Mouse (Mus musculus): ENCODE results near the gene Gm20481. TPM values are rescaled to one million over a fixed set of nuclear protein-coding genes. Genes with fewer than 3 reads are reported as not detected.
"Not testable (repeated sequence)": the region's sequence is repeated elsewhere in the genome, so short reads cannot be mapped to it uniquely, and the experiment has no call there.

Gene Gm20481
- polyA plus RNA-seq, 1 experiment from 2014 or later, result 1.2 TPM

- no peak for DNase-seq (ENCODE audit: low read depth, low spot score)
- ChIA-PET CTCF (interaction anchor here (1.1 to 2.5 kb wide), 2 partner anchors 12 to 24 kb away, joined by 3 to 8 read pairs; no protein-coding TSS in a partner anchor), POLR2A (interaction anchor here (0.5 to 0.7 kb wide), 2 partner anchors 25 to 91 kb away, joined by 3 read pairs; no protein-coding TSS in a partner anchor)
- in situ Hi-C loops (cut with MboI; ENCODE audit: low pct_unique_long_range_greater_than_20kb), result no loop called here
- ATAC-seq, result no peak
- H3K27me3 ChIP-seq, result no peaks in the 10 kb centered on the region
- no peak for TF ChIP-seq CTCF (IDR thresholded peaks at IDR 0.05)
Measured at GRCm38 (mm10) chr17:34996411-34997141, 26.9 kb downstream of the Gm20481 start.

GRCm38 (mm10) chr17:34997142-34997483 is 27.4 kb downstream of the Gm20481 start:
- no peak for TF ChIP-seq CTCF (IDR thresholded peaks at IDR 0.05)
- POLR2A ChIA-PET, result interaction anchor here (0.7 kb wide), 1 partner anchor 92 kb away, joined by 3 read pairs; no protein-coding TSS in a partner anchor
- no peaks in the 10 kb centered on the region for H3K27me3 ChIP-seq
- CTCF ChIA-PET, result interaction anchor here (1.6 kb wide), 1 partner anchor 13 kb away, joined by 5 read pairs; no protein-coding TSS in a partner anchor
- DNase-seq (ENCODE audit: low read depth, low spot score), result no peak
- no peak for ATAC-seq
- in situ Hi-C loops (cut with MboI; ENCODE audit: low pct_unique_long_range_greater_than_20kb), result no loop called here

GRCm38 (mm10) chr17:34998526-34999430 is 29.1 kb downstream of the Gm20481 start:
- CTCF ChIA-PET, result interaction anchor here (0.7 to 1.6 kb wide), 4 partner anchors 11 to 17 kb away, joined by 3 to 5 read pairs (median 3); partner anchors contain the start of gene Lsm2

GRCm38 (mm10) chr17:34999871-35000716 is 30.4 kb downstream of the Gm20481 start:
- POLR2A ChIA-PET, result interaction anchor here (0.6 to 0.7 kb wide), 2 partner anchors 18 to 50 kb away, joined by 3 read pairs; partner anchors contain the start of gene Clic1
- DNase-seq (ENCODE audit: low read depth, low spot score); in situ Hi-C loops (cut with MboI; ENCODE audit: low pct_unique_long_range_greater_than_20kb); H3K27me3 ChIP-seq; ATAC-seq: not testable (repeated sequence)
- CTCF ChIA-PET, result interaction anchor here (1.1 kb wide), 1 partner anchor 48 kb away, joined by 3 read pairs; no protein-coding TSS in a partner anchor

More at GRCm38 (mm10) chr17:34998526-34999430, 29.1 kb downstream of the Gm20481 start:
- no peak for TF ChIP-seq CTCF (IDR thresholded peaks at IDR 0.05)
- ATAC-seq (no peak), DNase-seq (ENCODE audit: low read depth, low spot score) (no peak)
- H3K27me3 ChIP-seq, result no peaks in the 10 kb centered on the region
- POLR2A ChIA-PET, result interaction anchor here (0.5 to 0.6 kb wide), 2 partner anchors 91 to 130 kb away, joined by 3 read pairs; no protein-coding TSS in a partner anchor
- in situ Hi-C loops (cut with MboI; ENCODE audit: low pct_unique_long_range_greater_than_20kb), result no loop called here

- POLR2A ChIA-PET, result interaction anchor here (0.6 to 1.3 kb wide), 5 partner anchors 11 to 240 kb away, joined by 3 to 6 read pairs (median 3); partner anchors contain the start of genes Clic1 and Gpank1
- H3K27me3 ChIP-seq, result no peaks in the 10 kb centered on the region
- ATAC-seq (peak; percentile 72), DNase-seq (ENCODE audit: low read depth, low spot score) (no peak)
- CTCF ChIA-PET, result interaction anchor here (1.1 kb wide), 1 partner anchor 48 kb away, joined by 3 read pairs; no protein-coding TSS in a partner anchor
- in situ Hi-C loops (cut with MboI; ENCODE audit: low pct_unique_long_range_greater_than_20kb), result no loop called here
- no peak for TF ChIP-seq CTCF (IDR thresholded peaks at IDR 0.05)
Measured at GRCm38 (mm10) chr17:35000717-35001451, 31.2 kb downstream of the Gm20481 start, which contains the start of gene Vars. TSS of gene Vars (plus strand) at chr17:35000987.

GRCm38 (mm10) chr17:35001452-35002152 is 31.9 kb downstream of the Gm20481 start:
- H3K27me3 ChIP-seq, result no peaks in the 10 kb centered on the region
- ChIA-PET CTCF (no interaction called here), POLR2A (interaction anchor here (0.5 to 1.3 kb wide), 5 partner anchors 11 to 239 kb away, joined by 3 to 6 read pairs (median 3); partner anchors contain the start of gene Gpank1)
- no peak for TF ChIP-seq CTCF (IDR thresholded peaks at IDR 0.05)
- in situ Hi-C loops (cut with MboI; ENCODE audit: low pct_unique_long_range_greater_than_20kb), result no loop called here
- peak; percentile 23 for ATAC-seq
- DNase-seq (ENCODE audit: low read depth, low spot score), result no peak

- DNase-seq (ENCODE audit: low read depth, low spot score) (no peak), ATAC-seq (no peak)
- H3K27me3 ChIP-seq, result no peaks in the 10 kb centered on the region
- POLR2A ChIA-PET, result interaction anchor here (0.5 to 1.3 kb wide), 5 partner anchors 10 to 119 kb away, joined by 3 to 6 read pairs (median 3); partner anchors contain the start of gene Gpank1
- CTCF ChIA-PET, result no interaction called here
- in situ Hi-C loops (cut with MboI; ENCODE audit: low pct_unique_long_range_greater_than_20kb), result no loop called here
- TF ChIP-seq CTCF (IDR thresholded peaks at IDR 0.05), result no peak
Measured at GRCm38 (mm10) chr17:35002153-35002865, 32.6 kb downstream of the Gm20481 start.

Measured in Patski (cell line).